Mouse (Mus musculus) cerebellum, adult 11 months (tissue): ENCODE data around the gene Arhgef6.

ENCODE experiments used
- DNase-seq: peaks from one replicate; pipeline ENCODE4 v3.0.0; 2022

Gene Arhgef6

DNA sequence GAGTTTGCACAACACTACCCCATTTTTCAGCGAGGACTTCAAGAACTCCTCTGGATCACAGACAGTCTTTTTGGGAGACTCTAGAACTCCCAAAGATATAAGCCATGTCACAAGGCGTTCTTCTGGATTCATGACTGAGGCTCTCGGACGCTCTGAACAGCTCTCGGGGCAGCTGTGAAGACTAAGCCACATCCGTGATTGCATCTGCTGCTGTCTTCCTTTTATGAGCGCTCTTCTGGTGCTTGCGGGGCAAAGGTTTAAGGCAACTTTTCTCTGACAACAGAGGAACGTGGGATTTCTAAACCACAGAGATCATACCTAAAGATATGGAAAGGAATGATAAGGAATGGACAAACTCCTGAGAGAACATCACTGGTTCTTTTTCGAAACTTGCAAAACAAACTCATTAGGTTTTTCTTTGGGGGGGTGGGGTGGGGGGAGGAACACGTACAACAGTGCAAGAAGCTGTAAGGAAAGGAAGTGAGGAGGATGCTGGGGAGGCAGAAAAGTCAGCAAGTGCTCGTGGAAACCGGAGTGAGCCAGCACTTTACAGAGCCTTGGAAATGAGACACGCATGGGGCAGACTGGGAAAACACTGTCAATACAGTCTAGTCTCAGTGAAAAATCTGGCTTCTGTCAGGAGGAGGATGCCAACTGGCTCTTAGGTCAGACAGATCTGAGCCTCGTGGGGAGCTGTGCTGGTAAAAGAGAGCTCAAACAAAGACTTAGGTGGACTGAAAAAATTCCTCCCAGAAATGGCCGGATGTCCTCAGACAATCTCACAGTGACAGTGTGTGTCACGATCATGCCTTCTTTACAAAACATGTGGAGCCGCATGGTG, at the start of gene Arhgef6:
TSS of gene Arhgef6 (minus strand) at position 359 of the 841 bp plus-strand sequence.
- no peak for DNase-seq

DNA sequence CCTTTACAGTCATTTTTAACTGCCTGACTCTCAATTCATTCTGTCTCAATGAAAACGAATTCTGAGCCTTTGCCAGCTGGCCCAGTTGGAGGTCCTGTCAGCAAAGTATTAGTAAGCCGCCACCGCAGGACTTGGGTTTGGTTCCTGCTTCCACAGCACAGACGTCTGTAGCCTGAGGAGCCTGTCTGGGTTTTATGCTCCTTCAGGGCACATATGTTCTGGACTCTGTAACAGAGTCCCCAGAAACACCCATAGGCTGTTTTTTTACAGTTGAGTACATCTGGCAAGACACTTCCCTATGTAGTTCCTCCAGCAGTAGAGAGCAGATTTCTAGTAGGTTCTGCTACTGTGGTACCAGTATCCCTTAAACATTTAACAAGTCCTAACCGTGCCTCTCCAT, 42.4 kb upstream of the Arhgef6 start:
- DNase-seq, result no peak

DNA sequence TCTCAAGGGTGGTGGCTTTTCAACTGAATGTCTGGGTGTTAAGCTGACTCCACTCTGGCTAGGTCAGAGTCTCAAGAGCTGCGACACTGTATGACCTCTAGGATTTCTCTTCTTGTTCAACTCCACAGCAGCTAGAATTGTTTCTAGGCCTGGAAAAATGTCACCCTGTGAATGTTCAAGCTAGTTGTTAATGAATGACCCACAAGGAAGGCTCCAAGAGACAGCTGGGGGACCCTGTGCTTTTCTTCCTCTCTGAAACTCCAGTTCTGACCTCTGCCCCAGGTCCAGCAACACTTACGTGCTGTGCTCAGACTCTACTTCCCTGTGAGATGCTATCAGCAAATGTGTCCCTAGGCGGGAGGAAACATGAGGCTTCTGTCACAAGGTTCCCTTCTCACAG, 40.0 kb upstream of the Arhgef6 start:
- no peak for DNase-seq

DNA sequence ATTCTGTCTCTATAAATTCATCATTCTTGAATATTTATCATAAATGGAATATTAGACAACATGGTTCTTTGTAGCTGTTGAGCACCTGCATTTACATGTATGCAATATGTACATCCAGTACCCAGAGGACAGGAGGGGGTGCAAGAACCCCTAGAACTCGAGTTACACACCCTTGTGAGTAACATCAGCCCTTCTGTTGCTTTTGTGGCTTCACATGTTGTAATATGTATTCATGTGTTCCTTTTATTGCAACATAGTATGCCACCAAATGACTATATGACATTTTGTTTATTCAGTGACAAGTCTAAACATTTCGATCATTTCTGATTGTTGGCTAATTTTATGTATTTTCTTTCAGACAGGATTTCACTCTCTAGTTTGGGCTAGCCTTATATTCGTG, 38.6 kb upstream of the Arhgef6 start:
- DNase-seq, result no peak

DNA sequence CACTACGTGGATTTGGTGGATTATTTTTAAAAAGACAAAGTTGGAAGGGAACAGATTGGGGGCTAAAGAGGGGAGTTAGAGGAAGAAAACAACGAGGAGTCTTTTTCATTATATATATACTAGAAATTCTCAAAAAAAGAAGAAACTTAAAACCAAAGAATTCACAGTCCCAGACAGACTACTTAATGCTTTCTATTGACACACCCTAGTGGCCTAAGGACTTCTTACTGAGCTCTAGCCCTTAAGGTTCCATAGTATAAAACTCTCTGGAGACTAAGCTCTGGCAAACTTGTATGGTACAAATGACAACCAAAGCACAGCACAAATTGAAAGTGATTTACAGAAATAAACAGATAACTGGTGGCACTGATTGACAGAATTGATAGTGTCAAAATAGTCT, 35.5 kb upstream of the Arhgef6 start:
- no peak for DNase-seq

DNA sequence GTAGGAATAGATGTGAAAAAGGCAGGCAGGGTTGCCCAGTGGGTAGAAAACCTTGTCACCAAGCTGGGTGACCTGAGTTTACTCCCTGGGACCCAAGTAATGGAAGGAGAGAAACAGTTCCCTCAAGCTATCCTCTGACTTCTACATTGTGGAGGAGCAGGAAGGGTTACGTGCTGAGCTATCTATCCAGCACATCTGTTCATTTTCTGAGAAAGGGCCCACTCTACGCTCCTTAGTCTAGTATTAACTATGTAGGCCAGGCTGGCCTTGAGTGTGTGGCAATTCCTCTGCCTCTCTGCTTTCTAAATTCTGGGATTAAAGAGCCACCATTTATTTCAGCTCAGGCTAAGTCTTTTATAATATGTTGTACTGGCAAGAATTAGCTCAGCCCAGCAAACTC, 35.0 kb upstream of the Arhgef6 start:
- DNase-seq, result no peak

DNA sequence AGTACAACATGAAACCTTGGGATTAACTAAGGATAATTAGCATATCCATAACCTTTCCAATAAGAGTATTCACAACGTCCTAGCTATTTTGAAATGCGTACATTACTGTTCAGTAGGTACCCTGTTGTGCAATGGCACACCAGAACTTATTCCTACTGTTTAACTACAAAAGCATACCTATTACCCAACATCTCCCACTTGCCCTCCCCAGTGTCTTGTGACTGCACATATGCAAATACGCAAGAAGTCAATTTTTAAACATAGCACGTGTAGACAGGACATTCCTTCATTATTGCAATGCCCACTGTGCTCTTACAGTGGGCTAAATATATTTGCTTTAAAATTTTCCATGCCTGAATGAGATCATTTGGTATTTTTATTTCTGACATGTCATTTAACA, 34.4 kb upstream of the Arhgef6 start:
- no peak for DNase-seq

DNA sequence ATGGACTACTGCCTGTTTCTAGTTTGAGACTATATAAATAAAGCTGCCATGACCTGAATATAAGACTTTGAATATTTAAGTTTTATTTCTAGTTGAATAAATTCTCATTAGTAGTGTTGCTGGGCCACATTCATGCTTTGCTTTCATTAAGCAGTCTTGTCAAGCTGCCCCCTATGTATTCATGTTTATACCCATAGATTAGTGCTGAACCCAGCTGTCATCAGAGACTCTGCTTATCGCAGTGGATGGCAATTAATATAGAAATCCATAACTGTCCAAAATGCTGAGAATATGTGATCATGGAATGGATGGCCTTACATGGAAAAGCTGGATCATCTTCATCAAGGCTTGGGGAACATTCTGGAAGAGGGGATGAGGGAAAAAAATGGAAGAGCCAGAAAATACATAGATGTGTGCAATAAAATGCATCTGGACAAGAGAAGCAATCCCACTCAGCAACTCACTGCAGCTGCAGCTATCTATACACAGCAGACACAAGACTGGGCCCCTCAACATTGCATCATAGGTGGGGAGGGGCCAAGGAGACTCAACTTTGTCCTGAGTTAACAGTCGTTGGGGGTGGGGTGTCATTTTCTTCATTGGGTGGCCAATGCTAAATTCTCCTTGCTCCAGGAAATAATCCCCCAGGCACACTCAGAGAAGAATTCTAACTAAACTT, 26.5 kb upstream of the Arhgef6 start:
- DNase-seq, result no peak

DNA sequence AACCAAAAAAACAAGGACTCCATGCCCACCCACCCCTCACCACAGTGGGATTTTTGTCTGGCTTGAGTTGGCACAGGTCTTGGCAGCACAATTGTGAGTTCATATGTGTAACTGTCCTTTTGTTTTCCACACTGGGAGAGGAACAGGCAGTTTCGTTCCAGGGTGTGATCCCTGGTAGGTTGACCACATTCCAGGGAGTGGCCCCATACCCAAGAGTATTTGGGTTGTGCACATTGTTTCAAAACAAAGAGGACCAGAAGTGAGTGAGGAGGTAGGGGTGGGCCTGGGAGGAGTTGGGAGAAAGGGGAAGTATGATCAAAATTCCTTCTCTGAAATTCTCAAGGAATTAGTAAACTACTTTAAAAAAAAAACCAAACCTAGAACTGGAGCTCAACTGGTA, 20.8 kb upstream of the Arhgef6 start:
- DNase-seq, result no peak

DNA sequence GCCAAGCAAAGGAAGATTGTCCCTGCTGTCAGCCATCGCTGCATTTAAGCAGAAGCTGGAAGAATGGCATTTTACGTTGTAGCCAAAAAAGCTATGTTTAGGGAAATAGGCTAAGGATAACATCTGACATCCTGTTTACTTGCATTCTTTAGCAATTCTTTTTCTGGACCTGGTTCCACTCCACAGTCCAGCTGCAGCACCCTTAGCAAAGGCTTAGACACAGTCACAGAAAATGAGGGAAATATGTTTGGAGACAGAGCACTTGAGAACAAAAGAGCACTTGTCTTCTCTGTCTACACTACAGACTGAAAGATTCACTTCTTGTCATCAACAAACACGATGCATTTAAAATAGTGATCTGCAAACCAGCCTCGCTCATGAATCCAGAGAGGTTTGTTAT, 691 bp upstream of the Arhgef6 start:
- DNase-seq, result no peak

DNA sequence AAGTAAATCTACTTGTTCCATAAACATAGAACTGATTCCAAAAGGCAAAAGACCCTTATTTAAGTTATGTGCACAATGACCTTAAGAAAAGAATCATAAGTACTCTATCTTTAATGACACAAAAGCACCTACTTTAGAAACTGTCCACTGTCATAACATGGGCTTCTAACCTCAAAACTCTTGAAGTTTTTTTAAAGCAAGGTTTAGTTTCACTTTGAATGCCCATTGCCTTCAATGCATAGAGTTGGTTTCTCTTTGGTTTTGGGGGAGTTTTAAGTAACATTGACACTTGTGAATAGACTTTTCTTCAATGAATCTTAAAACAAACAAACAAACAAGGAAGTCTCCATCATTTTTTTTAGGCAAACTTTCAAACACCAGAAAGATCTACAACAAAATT, 947 bp downstream of the Arhgef6 start:
- no peak for DNase-seq

DNA sequence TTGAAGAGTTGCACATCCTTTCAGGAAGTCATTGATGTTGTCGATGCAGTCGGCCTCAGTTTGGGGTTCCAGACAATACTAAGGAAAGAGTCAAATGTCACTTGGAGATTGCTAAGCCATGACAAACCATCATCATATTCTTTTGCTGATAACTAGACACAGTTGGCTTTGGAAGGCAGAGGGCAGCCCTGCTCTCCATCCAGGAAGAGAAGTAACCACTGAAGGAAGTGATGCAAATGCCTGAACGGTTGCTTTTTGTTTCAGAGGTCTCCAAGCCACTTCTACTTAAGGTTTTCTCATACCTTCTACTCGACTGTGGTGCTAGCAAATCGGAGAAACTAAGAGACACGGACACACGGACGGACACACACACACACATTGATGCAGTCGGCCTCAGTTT, 1.6 kb downstream of the Arhgef6 start:
- no peak for DNase-seq

DNA sequence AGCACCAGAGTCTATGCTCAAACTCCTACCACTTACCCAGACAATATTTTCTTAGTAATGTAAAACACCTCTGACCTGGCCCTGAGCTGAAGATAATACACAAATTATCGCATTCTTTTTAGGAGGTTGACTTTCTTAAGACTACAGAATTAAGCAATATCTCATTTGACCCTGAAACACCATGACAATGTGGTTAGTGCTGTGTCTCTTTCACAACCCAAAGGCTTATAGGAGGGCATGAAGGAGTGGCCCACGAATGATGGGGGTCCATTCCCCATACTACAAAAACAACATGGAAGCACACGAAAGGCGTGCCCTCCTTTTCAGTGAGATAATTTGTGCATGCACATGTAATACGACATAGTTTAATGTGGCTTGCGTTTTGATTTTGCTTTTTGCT, 3.2 kb downstream of the Arhgef6 start:
- DNase-seq, result no peak

DNA sequence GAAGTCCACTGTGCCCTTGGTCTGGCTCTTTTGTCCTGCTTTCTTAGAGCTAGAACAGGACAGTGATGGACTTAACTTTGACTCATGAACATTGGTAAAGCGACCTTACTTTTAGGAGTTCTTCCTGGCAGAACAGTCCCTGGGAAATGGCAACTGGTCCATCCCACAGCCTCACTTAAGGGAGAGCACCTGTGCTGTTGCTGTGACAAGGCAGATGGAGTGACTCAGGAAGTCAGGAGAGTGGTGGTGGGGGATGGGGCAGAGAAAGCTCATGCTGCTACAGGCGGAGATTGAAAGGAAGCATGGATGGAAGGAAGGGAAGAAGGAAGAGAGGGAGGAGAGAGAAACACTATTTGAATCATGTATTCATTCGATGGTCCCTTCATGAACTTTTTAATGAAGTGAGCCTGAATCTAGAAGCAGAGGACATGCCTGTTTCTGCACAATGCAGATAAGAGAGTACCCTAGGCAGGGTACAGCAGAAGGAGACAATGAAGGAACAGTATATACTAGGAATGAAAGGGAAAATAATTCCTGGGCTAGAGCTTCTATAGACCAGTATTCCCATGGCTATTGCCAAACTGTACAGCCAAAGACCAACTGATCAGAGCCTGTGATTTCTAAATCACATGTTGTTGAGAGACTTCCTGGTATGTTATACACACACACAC, 10.7 kb downstream of the Arhgef6 start:
- no peak for DNase-seq

DNA sequence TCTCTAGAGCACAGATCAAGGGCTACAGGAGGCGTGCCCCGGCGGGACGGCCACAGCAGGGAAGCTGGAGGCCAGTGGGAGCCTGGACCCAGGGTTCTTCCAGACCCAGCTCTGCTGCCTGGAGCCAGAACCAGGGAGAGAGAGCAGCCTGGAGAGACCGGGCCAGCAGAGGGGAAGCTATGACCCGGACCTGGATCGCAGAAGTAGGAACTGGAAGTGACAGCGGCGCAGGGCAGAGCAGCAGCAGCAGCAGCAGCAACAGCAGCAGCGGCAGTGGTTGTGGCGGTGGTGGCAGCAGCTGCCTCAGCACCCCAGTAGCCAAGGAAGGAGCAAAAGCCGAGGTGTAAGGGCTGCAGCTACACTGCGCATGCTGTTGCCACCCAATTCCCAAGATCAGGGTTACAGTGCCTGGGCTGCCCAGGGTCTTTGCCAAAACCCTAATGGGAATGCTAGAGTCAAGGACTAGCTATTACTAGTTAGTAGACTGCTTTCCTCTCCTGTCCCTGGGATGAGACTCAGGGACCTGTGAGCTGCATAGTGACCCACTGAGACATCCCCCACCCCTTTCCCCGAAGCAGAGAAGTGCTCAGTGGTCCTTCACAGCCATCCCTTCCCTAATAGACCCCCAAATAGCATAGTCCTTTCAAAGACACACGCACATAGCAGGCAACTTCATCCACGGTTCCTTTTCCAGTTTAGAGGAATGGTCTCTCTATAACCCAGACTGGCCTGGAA, 11.9 kb downstream of the Arhgef6 start:
- DNase-seq, result peak; percentile 4

DNA sequence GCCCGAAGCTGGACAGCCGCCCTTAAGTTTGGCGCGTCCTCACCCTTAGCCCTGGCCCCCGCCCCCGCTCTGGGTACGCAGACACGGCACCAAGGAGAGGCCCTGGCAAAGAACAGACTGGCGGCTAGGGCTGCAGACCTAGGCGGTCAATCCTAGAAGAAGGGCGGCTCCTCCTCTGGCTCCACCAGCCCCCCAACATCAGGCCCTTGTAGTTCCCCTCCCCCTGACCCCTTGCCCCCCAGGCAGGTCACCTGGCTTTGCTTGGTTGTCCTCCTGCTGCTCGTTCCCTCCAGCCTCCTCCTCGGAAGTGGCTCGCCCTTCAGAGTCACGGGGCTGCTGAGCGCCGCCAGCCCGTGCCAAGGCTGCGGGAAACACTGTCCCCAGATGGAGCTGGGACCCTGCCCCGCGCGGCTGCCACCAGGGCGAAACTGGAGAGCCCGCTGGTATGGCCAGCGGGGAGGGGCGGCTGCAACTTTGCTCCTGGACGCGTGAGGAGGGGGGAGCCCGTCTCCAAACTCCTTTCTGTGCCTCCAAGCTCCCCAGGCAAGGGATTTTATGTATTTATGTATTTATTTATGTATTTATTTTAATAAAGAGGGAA, 12.6 kb downstream of the Arhgef6 start:
- DNase-seq, result peak; percentile 10

DNA sequence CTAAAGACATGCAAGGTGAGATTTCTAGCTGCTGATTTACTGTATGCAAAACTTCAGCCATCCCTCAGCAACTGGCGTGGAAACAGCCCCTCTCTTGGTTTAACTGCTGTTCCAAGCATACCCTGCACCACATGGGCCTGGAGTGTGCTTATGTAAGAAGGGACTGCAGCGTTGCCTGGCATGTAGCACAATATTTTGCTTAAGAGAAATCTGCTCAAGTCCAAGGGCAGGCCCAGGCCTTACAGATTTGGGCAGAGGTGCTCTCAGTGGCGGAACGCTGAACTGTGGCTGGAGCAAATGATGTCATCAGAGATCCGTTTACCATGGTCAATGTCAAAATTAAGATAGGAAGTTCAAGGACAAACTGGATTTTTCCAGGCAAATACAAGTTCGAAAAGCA, 13.6 kb downstream of the Arhgef6 start:
- DNase-seq, result no peak

DNA sequence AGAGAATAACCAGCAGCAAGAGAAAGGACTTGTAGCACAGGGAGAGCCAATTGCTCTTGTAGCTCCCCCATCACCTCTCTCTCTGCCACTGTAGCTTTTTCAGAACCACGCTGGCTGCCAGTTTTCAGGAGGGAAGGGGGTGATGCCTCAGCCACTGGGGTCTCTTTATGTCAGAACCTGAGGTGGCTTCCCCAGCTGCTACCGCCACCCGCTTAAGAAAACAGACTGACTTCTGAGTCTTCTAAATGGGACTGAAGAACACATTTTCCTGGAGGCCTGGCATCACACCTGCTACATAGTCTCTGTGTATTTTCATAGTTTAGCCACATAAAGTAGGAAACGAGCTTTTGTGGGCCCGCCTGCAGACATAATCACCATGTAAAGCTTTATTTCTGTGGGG, 26.5 kb downstream of the Arhgef6 start:
- no peak for DNase-seq

DNA sequence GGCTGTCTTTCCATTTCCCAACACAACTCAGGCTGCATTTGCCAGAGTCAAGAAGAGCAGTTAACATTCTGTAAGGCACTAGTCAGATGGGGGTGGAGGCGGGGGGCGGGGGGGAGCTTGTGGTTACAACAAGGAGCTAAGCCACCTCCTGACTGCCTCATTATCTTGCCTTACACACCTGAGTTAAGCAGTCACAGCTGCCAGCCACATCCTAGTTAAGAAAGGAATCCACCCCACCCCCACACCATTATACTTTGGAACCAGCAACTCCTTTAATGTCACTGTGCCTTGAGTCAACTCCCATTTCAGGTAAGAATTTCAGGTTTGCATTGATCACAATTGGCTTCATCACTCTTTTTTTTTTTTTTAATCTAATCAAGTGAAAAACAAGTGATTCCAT, 28.5 kb downstream of the Arhgef6 start:
- DNase-seq, result no peak

DNA sequence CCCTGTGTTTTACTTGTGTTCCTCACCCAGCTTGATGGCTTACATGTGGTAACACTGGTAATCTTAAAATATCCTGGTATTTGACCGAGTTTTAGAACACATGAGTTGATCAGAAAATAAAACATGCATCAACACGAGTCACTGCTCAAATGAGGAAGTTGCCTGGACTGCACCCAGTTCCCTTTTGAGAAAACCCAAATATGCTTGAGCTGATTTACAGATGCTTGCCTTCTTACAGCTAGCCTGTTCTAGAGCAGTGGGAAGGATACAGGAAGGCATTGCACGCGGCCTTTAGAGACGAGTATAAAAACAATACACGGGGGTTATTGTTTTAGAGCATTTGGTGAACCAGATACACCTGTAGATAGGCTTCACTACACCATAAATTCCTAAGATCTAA, 31.8 kb downstream of the Arhgef6 start:
- no peak for DNase-seq

DNA sequence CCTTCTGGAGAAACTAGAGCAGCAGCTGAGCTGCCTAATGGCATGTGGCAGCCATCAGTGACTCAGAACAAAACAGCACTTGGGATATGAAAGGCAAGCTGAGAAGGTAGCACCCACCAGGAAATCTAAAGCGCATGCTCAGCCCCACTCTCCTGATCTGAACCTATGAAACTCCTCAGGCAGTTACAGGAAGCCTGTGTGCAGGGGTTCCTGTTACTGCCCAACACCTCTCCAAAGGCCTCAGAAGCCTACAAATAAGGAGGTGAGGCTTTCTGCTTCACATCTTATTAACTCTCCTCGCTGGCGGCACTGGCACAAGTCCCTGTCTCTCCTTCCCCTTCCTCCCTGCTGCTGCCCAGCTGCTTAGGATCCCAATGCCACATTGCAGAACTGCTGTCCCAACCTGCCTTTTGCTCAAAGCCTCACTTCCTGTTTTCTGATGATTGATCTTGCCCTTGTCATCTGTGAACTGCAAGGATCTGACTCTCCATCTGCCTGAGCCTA, 33.7 kb downstream of the Arhgef6 start:
- DNase-seq, result no peak

DNA sequence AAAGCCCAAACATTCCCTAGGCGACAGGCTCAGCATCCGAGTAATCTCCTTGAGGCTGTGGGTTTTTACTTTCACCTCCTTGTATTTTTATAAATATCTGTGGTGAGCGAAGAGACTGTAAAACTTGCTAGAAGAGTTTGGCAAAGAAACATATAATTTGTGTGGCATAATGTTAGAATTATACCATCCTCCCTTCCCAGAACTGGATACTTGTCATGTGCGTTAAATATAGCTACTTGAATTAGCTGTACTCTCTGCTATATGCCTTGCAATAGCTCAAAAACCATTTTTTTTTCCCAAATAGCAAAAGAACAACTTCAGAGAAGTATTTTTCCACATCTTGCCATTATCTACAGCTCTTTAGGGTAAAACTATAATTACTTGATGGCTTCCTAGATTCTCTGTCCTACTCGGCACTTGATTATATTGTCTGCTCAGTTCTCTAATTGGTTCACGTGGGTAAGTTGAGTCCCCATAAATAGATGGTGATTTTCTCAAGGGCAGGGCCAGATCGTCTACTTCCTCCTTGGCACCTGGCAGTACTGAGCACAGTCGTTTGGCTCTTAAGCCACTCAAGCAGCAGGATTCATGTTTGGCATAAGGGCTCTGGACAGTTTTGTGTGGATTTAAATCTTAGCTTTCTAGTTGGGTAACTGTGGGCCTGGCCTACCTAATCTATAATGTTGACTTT, 35.2 kb downstream of the Arhgef6 start:
- DNase-seq, result no peak
